Mouse (Mus musculus): ENCODE results near the gene Loxl3.

DNA sequence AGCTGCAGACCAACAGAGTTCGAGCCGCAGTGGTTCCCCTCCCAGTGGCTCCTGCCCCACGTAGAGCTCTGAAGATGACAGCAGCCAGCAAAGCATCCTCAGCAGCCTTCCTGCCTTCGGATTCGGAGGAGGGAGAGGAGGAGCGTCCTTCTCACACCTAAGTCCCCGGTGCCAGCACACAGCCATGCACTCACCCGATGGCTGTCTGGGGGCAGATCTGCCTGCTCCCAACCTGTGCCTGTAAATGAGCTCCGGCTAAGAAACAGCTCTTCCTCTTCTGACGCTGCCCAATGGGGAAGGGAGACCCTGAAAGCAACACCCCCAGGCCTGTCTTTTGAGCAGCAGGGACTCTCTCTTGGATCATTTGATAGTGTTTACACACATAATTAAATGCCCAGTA lies 4.2 kb upstream of the Loxl3 start:
- TF ChIP-seq GATA1 (IDR thresholded peaks at IDR 0.05; ENCODE audit: low read length) (no peak), TAL1 (IDR thresholded peaks at IDR 0.05; ENCODE audit: low read length) (no peak)

Measured in erythroblast, embryonic 14.5 days (primary cell).